ENCODE assay signal across 19 mouse cellular contexts in the genomic region with DNA sequence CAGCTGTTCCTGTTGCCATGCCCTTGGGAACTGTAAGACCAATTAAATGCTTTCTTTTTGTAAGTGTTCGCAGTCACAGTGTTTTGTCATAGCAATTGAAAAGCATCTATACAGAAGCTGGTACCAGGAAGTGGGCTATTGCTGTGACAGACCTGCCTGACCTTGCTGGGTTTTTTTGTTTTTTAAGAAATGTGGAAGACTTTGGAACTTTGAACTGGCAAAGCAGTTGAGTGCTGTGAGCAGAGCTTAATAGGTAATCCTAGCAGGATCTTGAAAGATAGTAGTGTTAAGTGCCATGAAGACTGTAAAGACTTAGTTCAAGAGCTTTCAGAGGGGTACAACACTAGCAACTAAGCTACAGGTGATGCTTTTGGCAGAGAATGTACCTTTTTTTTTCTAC. TPM values are rescaled to one million over a fixed set of nuclear protein-coding genes. Genes with fewer than 3 reads are reported as not detected.
"Had no signal": no experiment of that assay in that cellular context is flagged by ENCODE, and none has a peak within 500 bp of the region (broad histone marks: within the 10 kb centered on the region; RNA-seq: fewer than 3 reads in every experiment).

No protein-coding gene starts in this region.

- H3K4me1 ChIP-seq: lung, embryonic 15.5 days; megakaryocyte, embryonic 14.5 days; midbrain, embryonic 13.5 days; midbrain, embryonic 15.5 days; neural tube, embryonic 12.5 days had no signal

- H3K9me3 ChIP-seq: lung, embryonic 15.5 days; midbrain, embryonic 13.5 days; midbrain, embryonic 15.5 days; neural tube, embryonic 12.5 days had no signal

- H3K4me3 ChIP-seq: lung, embryonic 15.5 days; megakaryocyte, embryonic 14.5 days; midbrain, embryonic 13.5 days; midbrain, embryonic 15.5 days; neural tube, embryonic 12.5 days had no signal

- H3K27me3 ChIP-seq: lung, embryonic 15.5 days; megakaryocyte, embryonic 14.5 days; midbrain, embryonic 13.5 days; midbrain, embryonic 15.5 days; neural tube, embryonic 12.5 days had no signal

- H3K9ac ChIP-seq: liver, postnatal 0 days; lung, embryonic 15.5 days; midbrain, embryonic 13.5 days; midbrain, embryonic 15.5 days; neural tube, embryonic 12.5 days had no signal

- ATAC-seq: liver, postnatal 0 days; lung, postnatal 0 days; midbrain, embryonic 13.5 days; midbrain, embryonic 15.5 days had no signal

- H3K36me3 ChIP-seq: lung, embryonic 15.5 days; midbrain, embryonic 13.5 days; midbrain, embryonic 15.5 days; neural tube, embryonic 12.5 days had no signal

- DNase-seq: liver, postnatal 0 days; lung, adult 2 months; lung, postnatal 14 days; lung, postnatal 36 days; right cerebral cortex, postnatal 14 days; spleen, adult 18-20 months; thymus, adult 18-20 months; thymus, postnatal 14 days; thymus, postnatal 36 days had no signal

- H3K27ac ChIP-seq: lung, embryonic 15.5 days; macrophage; midbrain, embryonic 13.5 days; midbrain, embryonic 15.5 days; neural tube, embryonic 12.5 days had no signal

- H3K4me2 ChIP-seq: lung, embryonic 15.5 days; midbrain, embryonic 11.5 days; midbrain, embryonic 13.5 days; midbrain, embryonic 15.5 days; neural tube, embryonic 12.5 days had no signal

RNA-seq across cellular contexts. Expression of gene Zfp462, which starts 7.7 kb away (rescaled TPM):
- total RNA-seq: monocyte, adult 5-6 weeks; neutrophil, adult 5-6 weeks had no signal
